Mouse (Mus musculus): ENCODE data around the gene Pde7b.

- TF ChIP-seq CTCF (IDR thresholded peaks at IDR 0.05; ENCODE audit: low read depth) (no peak), EP300 (IDR thresholded peaks at IDR 0.05; ENCODE audit: low read depth) (no peak)
Observed at GRCm38 (mm10) chr10:20380798-20381197, 344.1 kb downstream of the Pde7b start.
